Mouse (Mus musculus) lung, embryonic 14.5 days (tissue): ENCODE measurements at regions not wholly inside any gene's neighbourhood (a gene's known extent, or its start where the extent isn't known, plus 50 kb on each side); places are given as distances from the start of the nearest gene placed in this dataset.

ENCODE experiments used
- ATAC-seq: fragments of 200-750 bp; cut with Nextera tagmentation; 2 replicates; pipeline ENCODE4 v1.8.0; 2017; ENCODE audit warnings: mild to moderate bottlenecking, moderate TSS enrichment, moderate library complexity; ENCODE audit not compliant: insufficient read depth
- DNase-seq: peaks from one replicate; pipeline ENCODE4 v3.0.0-alpha.2; 2015
- H3K27ac ChIP-seq: fragments of 300-500 bp; sonication (generic); 2 replicates; pipeline ENCODE4 v1.5.1; 2014; ENCODE audit warnings: low read depth, mild to moderate bottlenecking, moderate library complexity
- H3K27me3 ChIP-seq: fragments of 300-500 bp; sonication (generic); 2 replicates; pipeline ENCODE4 v1.6.1; 2014; ENCODE audit warnings: low read length, control low read depth; ENCODE audit not compliant: insufficient read depth
- H3K36me3 ChIP-seq: fragments of 300-500 bp; sonication (generic); 2 replicates; pipeline ENCODE4 v1.6.1; 2014; ENCODE audit warnings: control low read depth; ENCODE audit not compliant: insufficient read depth
- H3K4me1 ChIP-seq: fragments of 300-500 bp; sonication (generic); 2 replicates; pipeline ENCODE4 v1.6.1; 2014; ENCODE audit warnings: antibody characterized with exemption, control low read depth; ENCODE audit not compliant: insufficient read depth
- H3K4me2 ChIP-seq: fragments of 300-500 bp; sonication (generic); 2 replicates; pipeline ENCODE4 v1.6.1; 2014; ENCODE audit warnings: mild to moderate bottlenecking
- H3K4me3 ChIP-seq: fragments of 300-500 bp; sonication (generic); 2 replicates; pipeline ENCODE4 v1.5.1; 2014; ENCODE audit warnings: low read depth, low read length
- H3K9ac ChIP-seq: fragments of 300-500 bp; sonication (generic); 2 replicates; pipeline ENCODE4 v1.6.1; 2014
- H3K9me3 ChIP-seq: fragments of 300-500 bp; sonication (generic); 2 replicates; pipeline ENCODE4 v1.6.1; 2016; ENCODE audit warnings: low read depth, low read length, control low read depth
- CTCF ChIP-seq: IDR thresholded peaks from 2 replicates; pipeline ENCODE4 v1.5.1; 2016; ENCODE audit warnings: antibody characterized with exemption, low read depth
- WGBS: fragments of 180-500 bp; shearing (Covaris S2); extraction: QIAGEN DNeasy Blood & Tissue Kit; methylation state at CpG from one replicate; pipeline ENCODE4 v1.1.7; 2014; 5-methylcytosine and 5-hydroxymethylcytosine counted together

GRCm38 (mm10) chr14:61687346-61688012 is 80.2 kb downstream of the Kcnrg start:
- ATAC-seq (no peak), DNase-seq (peak; percentile 19)
- WGBS, result 2% methylated on average over 15 of the region's 15 CpGs
- Histone ChIP-seq H3K4me1 (peaks cover 10% of the 10 kb centered on the region), H3K36me3 (no peaks in the 10 kb centered on the region), H3K9ac (peak overlapping the region; percentile 49; the same call in 1 of the 2 replicates), H3K4me3 (peak overlapping the region; percentile 40), H3K27ac (no peak overlapping the region), H3K9me3 (no peaks in the 10 kb centered on the region), H3K27me3 (peaks cover 52% of the 10 kb centered on the region), H3K4me2 (peak overlapping the region; percentile 77)
- no peak for TF ChIP-seq CTCF

DNA sequence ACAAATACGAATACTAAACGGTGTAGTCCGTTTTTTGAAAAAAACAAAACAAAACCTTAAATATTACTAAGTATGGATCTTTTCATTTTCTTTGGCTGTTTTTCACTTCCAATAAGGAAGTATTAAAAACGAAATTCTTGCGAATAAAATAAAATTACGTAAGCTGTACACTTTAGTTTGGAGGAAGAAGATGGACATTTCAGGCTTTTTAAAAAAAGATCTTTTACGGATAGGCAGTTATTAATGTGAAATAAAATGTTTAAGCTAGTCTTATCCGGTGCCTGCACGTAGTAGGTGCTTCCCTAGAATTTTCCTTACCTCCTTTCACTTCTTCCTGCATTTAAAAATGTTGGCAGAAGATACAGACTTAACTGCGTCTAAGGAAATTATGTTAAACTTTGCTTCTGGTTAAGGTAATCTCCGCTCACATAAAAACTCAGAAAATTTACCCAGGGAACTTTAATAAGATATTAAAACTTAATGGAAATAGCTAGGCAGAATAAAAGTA is 80.8 kb downstream of the Kcnrg start:
- Histone ChIP-seq H3K4me1 (peaks cover 10% of the 10 kb centered on the region), H3K27ac (no peak overlapping the region), H3K9me3 (no peaks in the 10 kb centered on the region), H3K36me3 (no peaks in the 10 kb centered on the region), H3K4me3 (no peak overlapping the region), H3K4me2 (no peak overlapping the region), H3K27me3 (peaks cover 52% of the 10 kb centered on the region), H3K9ac (no peak overlapping the region)
- 6% methylated on average over 11 of the region's 11 CpGs for WGBS
- peak; percentile 27 for DNase-seq
- no peak for ATAC-seq
- no peak for TF ChIP-seq CTCF

GRCm38 (mm10) chr14:61688666-61689065 is 81.4 kb downstream of the Kcnrg start:
- H3K4me1 ChIP-seq, result peaks cover 10% of the 10 kb centered on the region
- H3K4me3 ChIP-seq, result no peak overlapping the region
- DNase-seq (peak; percentile 54), ATAC-seq (no peak)
- H3K9ac ChIP-seq, result no peak overlapping the region
- no peaks in the 10 kb centered on the region for H3K36me3 ChIP-seq
- no peak overlapping the region for H3K27ac ChIP-seq
- peaks cover 52% of the 10 kb centered on the region for H3K27me3 ChIP-seq
- no peaks in the 10 kb centered on the region for H3K9me3 ChIP-seq
- peak overlapping the region; percentile 45 for H3K4me2 ChIP-seq
- WGBS, result 2% methylated on average over 9 of the region's 9 CpGs
- TF ChIP-seq CTCF, result no peak

DNA sequence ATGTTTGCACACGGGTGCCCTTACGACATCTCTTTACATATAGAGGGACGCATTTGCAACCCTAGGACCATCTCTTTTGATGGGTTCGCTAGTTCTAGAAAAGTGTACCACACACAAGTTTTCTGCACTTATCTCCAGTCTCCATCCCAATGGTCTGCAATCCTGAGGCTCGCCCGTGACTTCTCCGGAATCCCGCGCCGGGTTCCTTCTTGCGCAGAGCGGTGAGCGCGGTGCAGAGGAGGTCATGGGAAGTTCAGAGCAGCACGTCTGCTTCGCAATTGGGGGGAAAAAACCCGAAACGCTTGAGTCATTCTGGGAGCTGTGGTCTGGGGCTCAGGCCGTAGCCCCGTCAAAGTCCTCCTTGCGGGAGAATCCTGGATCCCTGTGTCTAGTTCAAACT is 82.0 kb downstream of the Kcnrg start:
- H3K4me2 ChIP-seq, result peak overlapping the region; percentile 45
- no peak for TF ChIP-seq CTCF
- under 1% methylated on average over 21 of the region's 21 CpGs for WGBS
- peak; percentile 62 for DNase-seq
- H3K9me3 ChIP-seq, result no peaks in the 10 kb centered on the region
- peak; percentile 50; the same call in 1 of the 2 replicates for ATAC-seq
- no peaks in the 10 kb centered on the region for H3K36me3 ChIP-seq
- H3K27me3 ChIP-seq, result peaks cover 50% of the 10 kb centered on the region
- H3K27ac ChIP-seq, result no peak overlapping the region
- H3K9ac ChIP-seq, result no peak overlapping the region
- H3K4me3 ChIP-seq, result peak overlapping the region; percentile 15
- H3K4me1 ChIP-seq, result peaks cover 6% of the 10 kb centered on the region

DNA sequence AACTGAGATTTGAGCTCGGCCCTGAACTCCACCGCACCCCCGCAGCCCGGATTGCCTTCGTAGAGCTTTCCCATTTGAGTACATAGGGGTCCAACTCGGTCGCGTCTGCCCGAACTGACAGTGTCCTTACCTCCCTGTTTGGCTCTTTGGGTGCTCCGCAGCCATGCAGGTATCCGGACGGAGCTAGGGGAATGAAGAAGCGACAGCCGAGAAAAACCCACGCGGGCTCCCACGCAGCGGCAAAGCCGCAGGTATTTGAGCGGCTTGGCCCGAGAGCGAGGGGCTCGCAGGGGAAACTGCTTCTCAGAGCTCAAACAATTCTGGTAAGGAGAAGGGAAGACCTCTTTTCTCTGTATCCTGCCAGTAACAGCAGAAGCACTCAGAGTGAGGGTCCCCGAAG is 82.5 kb downstream of the Kcnrg start:
- H3K36me3 ChIP-seq, result no peaks in the 10 kb centered on the region
- H3K4me3 ChIP-seq, result peak overlapping the region; percentile 15
- DNase-seq (no peak), ATAC-seq (no peak)
- peaks cover 45% of the 10 kb centered on the region for H3K27me3 ChIP-seq
- H3K9me3 ChIP-seq, result no peaks in the 10 kb centered on the region
- H3K4me2 ChIP-seq, result peak overlapping the region; percentile 45
- 20% methylated on average over 24 of the region's 24 CpGs for WGBS
- H3K9ac ChIP-seq, result no peak overlapping the region
- H3K4me1 ChIP-seq, result peaks cover under 1% of the 10 kb centered on the region; the same call in 1 of the 2 replicates
- H3K27ac ChIP-seq, result no peak overlapping the region
- TF ChIP-seq CTCF, result no peak

GRCm38 (mm10) chr14:61691785-61692372 is 84.6 kb downstream of the Kcnrg start:
- Histone ChIP-seq H3K27ac (no peak overlapping the region), H3K9me3 (no peaks in the 10 kb centered on the region), H3K27me3 (peaks cover 26% of the 10 kb centered on the region), H3K36me3 (no peaks in the 10 kb centered on the region), H3K4me2 (no peak overlapping the region), H3K4me1 (no peaks in the 10 kb centered on the region), H3K9ac (no peak overlapping the region), H3K4me3 (no peak overlapping the region)
- no peak for DNase-seq
- TF ChIP-seq CTCF, result no peak
- ATAC-seq, result no peak
- 75% methylated on average over 6 of the region's 6 CpGs for WGBS

DNA sequence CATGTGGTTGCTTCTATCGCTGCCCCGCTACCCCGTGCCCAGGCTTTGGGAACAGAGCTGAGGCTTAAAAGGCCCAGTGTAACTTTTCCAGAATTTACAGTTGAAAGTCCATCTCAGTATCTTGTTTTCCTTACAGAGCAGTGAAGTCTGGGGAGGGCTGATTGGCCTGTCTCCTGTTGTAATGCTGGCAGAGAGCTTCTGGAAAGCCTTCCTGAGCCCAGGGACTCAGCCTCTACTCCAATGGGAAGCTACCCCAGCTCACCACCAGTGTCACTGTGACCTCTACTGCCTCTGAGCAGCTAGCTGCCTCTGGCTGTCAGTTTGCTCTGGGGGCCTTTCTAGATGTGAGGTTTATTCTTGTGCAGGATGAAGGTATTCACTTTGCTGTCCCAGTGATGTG is 87.5 kb downstream of the Kcnrg start:
- Histone ChIP-seq H3K4me1 (no peaks in the 10 kb centered on the region), H3K36me3 (no peaks in the 10 kb centered on the region), H3K27me3 (peaks cover 10% of the 10 kb centered on the region), H3K4me2 (no peak overlapping the region), H3K9me3 (no peaks in the 10 kb centered on the region), H3K27ac (no peak overlapping the region), H3K9ac (no peak overlapping the region), H3K4me3 (no peak overlapping the region)
- no peak for ATAC-seq
- no peak for DNase-seq
- TF ChIP-seq CTCF, result no peak
- 95% methylated on average over 3 of the region's 3 CpGs for WGBS
